Mouse (Mus musculus): ENCODE data around the gene Cat. TPM values are rescaled to one million over a fixed set of nuclear protein-coding genes. Genes with fewer than 3 reads are reported as not detected.

Cat gene
- 100 to 1,000 TPM; 236 to 262 TPM for total RNA-seq (2021)
- 122 and 158 TPM in 2 replicates for polyA plus RNA-seq (2012; rRNA removed)
- long read RNA-seq, transcript Cat-201 (13 exons, 2,613 nt) = major isoform, 264 of 290 reads
- long read RNA-seq, partial matches to known transcripts = 15 of 290 reads
- long read RNA-seq, other reads (novel, unspliced or antisense) = 11 of 290 reads

- DNase-seq = peak; percentile 96 to 97
- Histone ChIP-seq H3K36me3 (ENCODE audit: control insufficient read depth, insufficient read depth, low read length) (peaks cover 12% of the 10 kb centered on the region), H3K4me3 (peak within 1 kb of the TSS; percentile 81), H3K27me3 (ENCODE audit: control insufficient read depth, insufficient read depth, low read length) (no peaks in the 10 kb centered on the region), H3K9ac (ENCODE audit: low read depth, low read length) (peak within 1 kb of the TSS; percentile 93), H3K4me1 (ENCODE audit: control insufficient read depth, insufficient read depth, low read length) (peaks cover 12% of the 10 kb centered on the region), H3K79me2 (replicated peaks; ENCODE audit: control insufficient read depth, insufficient read depth, low read length) (peaks cover 8% of the 10 kb centered on the region), H3K27ac (peak within 1 kb of the TSS; percentile 96)
- 1% methylated on average over 41 of the region's 41 CpGs for WGBS
- TF ChIP-seq EP300 (IDR thresholded peaks at IDR 0.05; ENCODE audit: insufficient read depth, low read depth, low read length) (peak; percentile 72), CTCF (IDR thresholded peaks at IDR 0.05) (no peak), POLR2A (IDR thresholded peaks at IDR 0.05; ENCODE audit: insufficient read depth, low read depth, low read length) (peak; percentile 99)
- intact Hi-C loops (cut with DNase I) = loop anchor here (10.0 kb wide), 1 partner anchor 310 kb away; the partner anchor contains the start of gene Caprin1
Observed at GRCm38 (mm10) chr2:103484617-103485401, at the start of gene Cat. Gene Cat, minus strand, starts transcription at chr2:103485160.

GRCm38 (mm10) chr2:103525596-103525995, 40.6 kb upstream of the Cat start:
- intact Hi-C loops (cut with DNase I) = no loop called here
- H3K4me1 ChIP-seq (ENCODE audit: control insufficient read depth, insufficient read depth, low read length) = no peaks in the 10 kb centered on the region
- H3K4me3 ChIP-seq = no peak overlapping the region
- no peaks in the 10 kb centered on the region; the same call in 1 of the 2 replicates for H3K79me2 ChIP-seq (replicated peaks; ENCODE audit: control insufficient read depth, insufficient read depth, low read length)
- H3K9ac ChIP-seq (ENCODE audit: low read depth, low read length) = no peak overlapping the region
- no peak for DNase-seq
- 69% methylated on average over 1 of the region's 1 CpGs for WGBS
- no peaks in the 10 kb centered on the region for H3K36me3 ChIP-seq (ENCODE audit: control insufficient read depth, insufficient read depth, low read length)
- no peak overlapping the region for H3K27ac ChIP-seq
- H3K27me3 ChIP-seq (ENCODE audit: control insufficient read depth, insufficient read depth, low read length) = no peaks in the 10 kb centered on the region
- no peak for TF ChIP-seq POLR2A (IDR thresholded peaks at IDR 0.05; ENCODE audit: insufficient read depth, low read depth, low read length)
- TF ChIP-seq CTCF (IDR thresholded peaks at IDR 0.05) = no peak
- no peak for TF ChIP-seq EP300 (IDR thresholded peaks at IDR 0.05; ENCODE audit: insufficient read depth, low read depth, low read length)

- 76% methylated on average over 1 of the region's 1 CpGs for WGBS
- no peaks in the 10 kb centered on the region for H3K4me1 ChIP-seq (ENCODE audit: control insufficient read depth, insufficient read depth, low read length)
- H3K79me2 ChIP-seq (replicated peaks; ENCODE audit: control insufficient read depth, insufficient read depth, low read length) = no peaks in the 10 kb centered on the region; the same call in 1 of the 2 replicates
- DNase-seq = no peak
- H3K27ac ChIP-seq = no peak overlapping the region
- no peak overlapping the region for H3K9ac ChIP-seq (ENCODE audit: low read depth, low read length)
- no peaks in the 10 kb centered on the region for H3K36me3 ChIP-seq (ENCODE audit: control insufficient read depth, insufficient read depth, low read length)
- TF ChIP-seq CTCF (IDR thresholded peaks at IDR 0.05) (no peak), EP300 (IDR thresholded peaks at IDR 0.05; ENCODE audit: insufficient read depth, low read depth, low read length) (no peak), POLR2A (IDR thresholded peaks at IDR 0.05; ENCODE audit: insufficient read depth, low read depth, low read length) (no peak)
- no peaks in the 10 kb centered on the region for H3K27me3 ChIP-seq (ENCODE audit: control insufficient read depth, insufficient read depth, low read length)
- intact Hi-C loops (cut with DNase I) = no loop called here
- H3K4me3 ChIP-seq = no peak overlapping the region
Observed at GRCm38 (mm10) chr2:103516472-103516871, 31.5 kb upstream of the Cat start.

- intact Hi-C loops (cut with DNase I) = no loop called here
- no peak overlapping the region for H3K27ac ChIP-seq
- H3K9ac ChIP-seq (ENCODE audit: low read depth, low read length) = no peak overlapping the region
- no peak for DNase-seq
- no peaks in the 10 kb centered on the region for H3K36me3 ChIP-seq (ENCODE audit: control insufficient read depth, insufficient read depth, low read length)
- no peak overlapping the region for H3K4me3 ChIP-seq
- H3K79me2 ChIP-seq (replicated peaks; ENCODE audit: control insufficient read depth, insufficient read depth, low read length) = no peaks in the 10 kb centered on the region
- H3K4me1 ChIP-seq (ENCODE audit: control insufficient read depth, insufficient read depth, low read length) = no peaks in the 10 kb centered on the region
- WGBS = 76% methylated on average over 6 of the region's 6 CpGs
- TF ChIP-seq EP300 (IDR thresholded peaks at IDR 0.05; ENCODE audit: insufficient read depth, low read depth, low read length) (no peak), POLR2A (IDR thresholded peaks at IDR 0.05; ENCODE audit: insufficient read depth, low read depth, low read length) (no peak), CTCF (IDR thresholded peaks at IDR 0.05) (no peak)
- no peaks in the 10 kb centered on the region for H3K27me3 ChIP-seq (ENCODE audit: control insufficient read depth, insufficient read depth, low read length)
Observed at GRCm38 (mm10) chr2:103515513-103516180, 30.7 kb upstream of the Cat start.

- Histone ChIP-seq H3K4me1 (ENCODE audit: control insufficient read depth, insufficient read depth, low read length) (no peaks in the 10 kb centered on the region), H3K9ac (ENCODE audit: low read depth, low read length) (no peak overlapping the region), H3K79me2 (replicated peaks; ENCODE audit: control insufficient read depth, insufficient read depth, low read length) (no peaks in the 10 kb centered on the region), H3K36me3 (ENCODE audit: control insufficient read depth, insufficient read depth, low read length) (no peaks in the 10 kb centered on the region), H3K27ac (no peak overlapping the region), H3K4me3 (no peak overlapping the region), H3K27me3 (ENCODE audit: control insufficient read depth, insufficient read depth, low read length) (no peaks in the 10 kb centered on the region)
- no peak for DNase-seq
- intact Hi-C loops (cut with DNase I) = no loop called here
- no peak for TF ChIP-seq CTCF (IDR thresholded peaks at IDR 0.05)
- no peak for TF ChIP-seq POLR2A (IDR thresholded peaks at IDR 0.05; ENCODE audit: insufficient read depth, low read depth, low read length)
- no peak for TF ChIP-seq EP300 (IDR thresholded peaks at IDR 0.05; ENCODE audit: insufficient read depth, low read depth, low read length)
- 81% methylated on average over 5 of the region's 5 CpGs for WGBS
Observed at GRCm38 (mm10) chr2:103512066-103512795, 27.3 kb upstream of the Cat start.

Measured in heart, adult 2 months (tissue).